Mouse (Mus musculus): ENCODE data around the gene Trat1. TPM values are rescaled to one million over a fixed set of nuclear protein-coding genes. Genes with fewer than 3 reads are reported as not detected.

Trat1 gene
- polyA plus RNA-seq, 1 experiment from 2014 or later, result 6.0 TPM

- H3K4me3 ChIP-seq (ENCODE audit: low read length), result no peak overlapping the region
- WGBS, result 28% methylated on average over 3 of the region's 3 CpGs
- ATAC-seq (replicated peaks; ENCODE audit: extremely low read depth, insufficient read depth, low FRiP score), result no peak
- H3K27me3 ChIP-seq (ENCODE audit: control insufficient read depth, insufficient read depth, low read length), result no peaks in the 10 kb centered on the region
- no peaks in the 10 kb centered on the region for H3K4me1 ChIP-seq (ENCODE audit: control insufficient read depth, insufficient read depth, low read length)
- H3K4me2 ChIP-seq (ENCODE audit: low read depth, low read length), result no peak overlapping the region
- no peak overlapping the region for H3K27ac ChIP-seq (ENCODE audit: low read length)
- H3K36me3 ChIP-seq (ENCODE audit: control insufficient read depth, insufficient read depth), result no peaks in the 10 kb centered on the region
- no peak overlapping the region for H3K9ac ChIP-seq (ENCODE audit: low read length)
- H3K9me3 ChIP-seq (replicated peaks; ENCODE audit: control insufficient read depth, low read length), result no peaks in the 10 kb centered on the region
These were observed 30.3 kb downstream of the Trat1 start for GRCm38 (mm10) chr16:48741549-48741948.

DNA sequence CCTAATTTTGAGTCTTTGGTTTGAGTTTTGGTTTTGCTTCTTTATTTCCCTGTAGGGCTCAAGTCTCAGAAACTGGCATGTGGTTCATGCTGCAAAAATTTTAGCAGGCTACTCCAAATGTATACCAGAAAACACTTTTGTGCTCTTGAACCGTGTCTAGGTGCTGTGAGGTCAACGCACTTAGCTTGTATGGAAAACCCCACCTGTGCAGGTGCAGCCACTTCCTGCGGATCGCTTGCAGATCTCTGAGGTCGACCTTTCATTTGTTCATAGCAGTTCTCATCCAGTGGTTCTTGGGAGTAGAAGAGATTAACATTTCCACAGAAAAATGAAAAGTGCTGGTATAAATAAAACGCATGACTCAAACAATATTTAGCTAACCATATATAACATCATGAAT is 31.8 kb downstream of the Trat1 start:
- WGBS, result 78% methylated on average over 6 of the region's 6 CpGs

GRCm38 (mm10) chr16:48738429-48738828 is 33.4 kb downstream of the Trat1 start:
- Histone ChIP-seq H3K27me3 (ENCODE audit: control insufficient read depth, insufficient read depth, low read length) (no peaks in the 10 kb centered on the region), H3K36me3 (ENCODE audit: control insufficient read depth, insufficient read depth) (no peaks in the 10 kb centered on the region), H3K27ac (ENCODE audit: low read length) (no peak overlapping the region), H3K4me2 (ENCODE audit: low read depth, low read length) (no peak overlapping the region), H3K4me3 (ENCODE audit: low read length) (no peak overlapping the region), H3K9me3 (replicated peaks; ENCODE audit: control insufficient read depth, low read length) (no peaks in the 10 kb centered on the region), H3K9ac (ENCODE audit: low read length) (no peak overlapping the region), H3K4me1 (ENCODE audit: control insufficient read depth, insufficient read depth, low read length) (no peaks in the 10 kb centered on the region)
- ATAC-seq (replicated peaks; ENCODE audit: extremely low read depth, insufficient read depth, low FRiP score), result no peak
- WGBS, result 75% methylated on average over 2 of the region's 2 CpGs

More for the DNA sequence above, 31.8 kb downstream of the Trat1 start:
- no peaks in the 10 kb centered on the region for H3K9me3 ChIP-seq (replicated peaks; ENCODE audit: control insufficient read depth, low read length)
- no peak overlapping the region for H3K27ac ChIP-seq (ENCODE audit: low read length)
- H3K9ac ChIP-seq (ENCODE audit: low read length), result no peak overlapping the region
- no peak overlapping the region for H3K4me3 ChIP-seq (ENCODE audit: low read length)
- no peaks in the 10 kb centered on the region for H3K27me3 ChIP-seq (ENCODE audit: control insufficient read depth, insufficient read depth, low read length)
- H3K4me1 ChIP-seq (ENCODE audit: control insufficient read depth, insufficient read depth, low read length), result no peaks in the 10 kb centered on the region
- ATAC-seq (replicated peaks; ENCODE audit: extremely low read depth, insufficient read depth, low FRiP score), result no peak
- H3K36me3 ChIP-seq (ENCODE audit: control insufficient read depth, insufficient read depth), result no peaks in the 10 kb centered on the region
- no peak overlapping the region for H3K4me2 ChIP-seq (ENCODE audit: low read depth, low read length)

DNA sequence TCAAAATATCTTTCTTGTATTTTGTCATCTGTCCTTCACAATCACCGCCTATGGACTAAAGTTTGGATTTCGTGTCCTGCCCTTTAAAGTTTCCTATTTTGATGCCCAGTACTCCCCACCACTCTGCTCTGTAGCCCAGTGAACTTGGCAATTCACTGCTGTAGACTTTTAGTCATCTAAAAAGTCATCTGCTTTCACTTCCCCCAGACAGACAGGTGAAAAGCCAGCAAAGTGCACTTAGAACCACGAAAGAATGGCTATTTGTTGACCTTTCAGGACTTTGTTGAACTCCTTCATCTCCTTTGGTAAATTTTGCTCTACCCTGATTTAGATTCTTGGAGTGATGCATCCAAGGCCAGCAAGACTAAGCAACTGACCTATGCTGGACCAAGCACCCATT is 34.9 kb downstream of the Trat1 start:
- H3K9me3 ChIP-seq (replicated peaks; ENCODE audit: control insufficient read depth, low read length), result no peaks in the 10 kb centered on the region
- 79% methylated on average over 3 of the region's 3 CpGs for WGBS
- no peaks in the 10 kb centered on the region for H3K4me1 ChIP-seq (ENCODE audit: control insufficient read depth, insufficient read depth, low read length)
- no peak overlapping the region for H3K4me3 ChIP-seq (ENCODE audit: low read length)
- no peak overlapping the region for H3K4me2 ChIP-seq (ENCODE audit: low read depth, low read length)
- H3K36me3 ChIP-seq (ENCODE audit: control insufficient read depth, insufficient read depth), result no peaks in the 10 kb centered on the region
- no peak for ATAC-seq (replicated peaks; ENCODE audit: extremely low read depth, insufficient read depth, low FRiP score)
- H3K27me3 ChIP-seq (ENCODE audit: control insufficient read depth, insufficient read depth, low read length), result no peaks in the 10 kb centered on the region
- no peak overlapping the region for H3K27ac ChIP-seq (ENCODE audit: low read length)
- no peak overlapping the region for H3K9ac ChIP-seq (ENCODE audit: low read length)

DNA sequence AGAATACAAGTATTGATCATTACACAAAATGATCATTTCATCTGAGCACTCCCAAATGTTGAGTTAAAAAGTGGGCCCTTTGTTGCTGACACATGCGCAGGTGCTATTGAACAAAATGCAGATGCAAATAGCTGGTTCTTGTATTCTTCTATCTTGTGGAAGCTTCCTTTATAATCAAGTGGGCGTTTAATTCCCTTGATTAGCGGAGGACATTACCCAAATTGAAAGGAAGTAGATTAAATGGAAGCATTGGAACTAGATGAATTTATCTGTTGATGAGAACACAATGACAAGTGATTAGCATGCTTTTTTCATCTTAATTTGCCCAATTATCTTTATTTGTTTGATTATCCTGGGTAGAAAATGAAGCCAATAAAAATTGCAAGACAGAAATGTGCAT is 51.6 kb downstream of the Trat1 start:
- WGBS, result 88% methylated on average over 3 of the region's 3 CpGs
- Histone ChIP-seq H3K9me3 (replicated peaks; ENCODE audit: control insufficient read depth, low read length) (no peaks in the 10 kb centered on the region), H3K27ac (ENCODE audit: low read length) (no peak overlapping the region), H3K4me1 (ENCODE audit: control insufficient read depth, insufficient read depth, low read length) (peaks cover 4% of the 10 kb centered on the region; the same call in 1 of the 2 replicates), H3K27me3 (ENCODE audit: control insufficient read depth, insufficient read depth, low read length) (no peaks in the 10 kb centered on the region), H3K9ac (ENCODE audit: low read length) (no peak overlapping the region), H3K36me3 (ENCODE audit: control insufficient read depth, insufficient read depth) (no peaks in the 10 kb centered on the region), H3K4me2 (ENCODE audit: low read depth, low read length) (no peak overlapping the region), H3K4me3 (ENCODE audit: low read length) (no peak overlapping the region)
- ATAC-seq (replicated peaks; ENCODE audit: extremely low read depth, insufficient read depth, low FRiP score), result no peak

DNA sequence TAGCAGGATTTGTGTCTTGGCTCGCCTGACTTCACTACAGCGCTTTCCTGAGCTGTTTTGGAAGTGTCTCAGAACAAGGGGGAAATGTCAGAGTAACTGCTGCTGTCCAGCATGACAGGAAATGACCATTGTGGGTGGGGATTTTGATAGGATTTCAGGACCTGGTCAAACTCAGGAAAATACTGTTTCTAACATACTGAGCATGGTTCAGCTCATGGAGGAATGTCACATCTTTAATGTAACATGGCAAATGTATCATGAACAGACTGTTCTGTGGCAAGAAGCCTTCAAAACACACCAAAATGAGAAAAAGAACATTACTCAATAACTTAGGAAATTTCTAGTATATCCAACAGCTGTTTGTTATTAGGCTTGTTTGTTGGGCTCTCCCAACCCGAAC is 52.1 kb downstream of the Trat1 start:
- Histone ChIP-seq H3K4me2 (ENCODE audit: low read depth, low read length) (no peak overlapping the region), H3K9me3 (replicated peaks; ENCODE audit: control insufficient read depth, low read length) (no peaks in the 10 kb centered on the region), H3K4me3 (ENCODE audit: low read length) (no peak overlapping the region), H3K36me3 (ENCODE audit: control insufficient read depth, insufficient read depth) (no peaks in the 10 kb centered on the region), H3K9ac (ENCODE audit: low read length) (no peak overlapping the region), H3K27ac (ENCODE audit: low read length) (no peak overlapping the region), H3K4me1 (ENCODE audit: control insufficient read depth, insufficient read depth, low read length) (peaks cover 4% of the 10 kb centered on the region; the same call in 1 of the 2 replicates), H3K27me3 (ENCODE audit: control insufficient read depth, insufficient read depth, low read length) (no peaks in the 10 kb centered on the region)
- WGBS, result 56% methylated on average over 3 of the region's 3 CpGs
- no peak for ATAC-seq (replicated peaks; ENCODE audit: extremely low read depth, insufficient read depth, low FRiP score)

- no peak overlapping the region for H3K27ac ChIP-seq (ENCODE audit: low read length)
- no peaks in the 10 kb centered on the region for H3K36me3 ChIP-seq (ENCODE audit: control insufficient read depth, insufficient read depth)
- H3K27me3 ChIP-seq (ENCODE audit: control insufficient read depth, insufficient read depth, low read length), result no peaks in the 10 kb centered on the region
- no peak for ATAC-seq (replicated peaks; ENCODE audit: extremely low read depth, insufficient read depth, low FRiP score)
- no peaks in the 10 kb centered on the region for H3K9me3 ChIP-seq (replicated peaks; ENCODE audit: control insufficient read depth, low read length)
- no peak overlapping the region for H3K4me3 ChIP-seq (ENCODE audit: low read length)
- H3K9ac ChIP-seq (ENCODE audit: low read length), result no peak overlapping the region
- H3K4me1 ChIP-seq (ENCODE audit: control insufficient read depth, insufficient read depth, low read length), result no peaks in the 10 kb centered on the region
- no peak overlapping the region for H3K4me2 ChIP-seq (ENCODE audit: low read depth, low read length)
These were observed 55.5 kb downstream of the Trat1 start for GRCm38 (mm10) chr16:48716343-48716742.

DNA sequence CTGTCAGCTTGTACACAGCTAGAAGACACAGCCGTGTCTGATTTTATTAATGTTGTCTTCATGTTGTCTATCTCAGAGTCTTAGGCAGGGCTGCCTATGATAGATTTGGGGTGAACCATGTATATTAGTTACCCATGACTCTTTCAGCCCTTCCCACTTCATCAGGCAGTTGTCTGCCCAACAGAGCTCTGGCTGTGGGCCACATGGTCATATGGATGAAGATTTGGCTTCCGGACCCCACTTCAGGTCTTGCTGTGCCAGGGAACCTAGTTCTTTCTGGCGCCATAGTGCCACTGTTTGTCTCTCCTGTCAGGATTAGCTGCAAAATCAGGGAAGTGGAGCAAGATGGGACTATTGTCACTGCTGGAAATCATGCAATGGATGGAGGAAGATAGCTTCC is 69.9 kb downstream of the Trat1 start:
- Histone ChIP-seq H3K27me3 (ENCODE audit: control insufficient read depth, insufficient read depth, low read length) (no peaks in the 10 kb centered on the region), H3K4me2 (ENCODE audit: low read depth, low read length) (no peak overlapping the region), H3K4me1 (ENCODE audit: control insufficient read depth, insufficient read depth, low read length) (no peaks in the 10 kb centered on the region), H3K27ac (ENCODE audit: low read length) (no peak overlapping the region), H3K36me3 (ENCODE audit: control insufficient read depth, insufficient read depth) (no peaks in the 10 kb centered on the region), H3K4me3 (ENCODE audit: low read length) (no peak overlapping the region), H3K9me3 (replicated peaks; ENCODE audit: control insufficient read depth, low read length) (no peaks in the 10 kb centered on the region), H3K9ac (ENCODE audit: low read length) (no peak overlapping the region)
- ATAC-seq (replicated peaks; ENCODE audit: extremely low read depth, insufficient read depth, low FRiP score), result no peak
- 93% methylated on average over 3 of the region's 3 CpGs for WGBS
